1 mouse cellular context compared by ENCODE assay signal in genomic region chr14:22494290-22494689, GRCm38 (mm10).
TF ChIP-seq lines count a peak whose summit lies in the region.

No protein-coding gene starts in this region.

TF ChIP-seq in MEL, 35 proteins besides CTCF, POLR2A, EP300 and RAD21 (continued from another document):
- TF ChIP-seq BHLHE40 (IDR thresholded peaks at IDR 0.05; ENCODE audit: borderline replicate concordance, low read depth, low read length) (no peak), HCFC1 (IDR thresholded peaks at IDR 0.05; ENCODE audit: low read depth, low read length) (peak; percentile 89), UBTF (IDR thresholded peaks at IDR 0.05; ENCODE audit: borderline replicate concordance, insufficient read depth, low read depth, low read length) (no peak), TCF12 (IDR thresholded peaks at IDR 0.05; ENCODE audit: low read depth, low read length) (no peak)
